Mouse (Mus musculus) hindbrain, embryonic 13.5 days (tissue): Measurements from ENCODE around the gene Camk2g. TPM values are rescaled to one million over a fixed set of nuclear protein-coding genes. Genes with fewer than 3 reads are reported as not detected.

Source experiments
- ATAC-seq: fragments of 200-750 bp; cut with Nextera tagmentation; 2 replicates; pipeline ENCODE4 v1.8.0; 2017; ENCODE audit warnings: moderate TSS enrichment; ENCODE audit not compliant: low FRiP score
- H3K27ac ChIP-seq: fragments of 300-500 bp; sonication (generic); 2 replicates; pipeline ENCODE4 v1.5.1; 2015; ENCODE audit warnings: inconsistent platforms, mild to moderate bottlenecking, moderate library complexity
- H3K27me3 ChIP-seq: fragments of 300-500 bp; sonication (generic); 2 replicates; pipeline ENCODE4 v1.6.1; 2015; ENCODE audit warnings: mild to moderate bottlenecking, inconsistent platforms
- H3K36me3 ChIP-seq: fragments of 300-500 bp; sonication (generic); 2 replicates; pipeline ENCODE4 v1.6.1; 2015; ENCODE audit warnings: mild to moderate bottlenecking, inconsistent platforms
- H3K4me1 ChIP-seq: fragments of 300-500 bp; sonication (generic); replicated peaks from 2 replicates; pipeline ENCODE4 v1.6.1; 2015; ENCODE audit warnings: inconsistent platforms
- H3K4me2 ChIP-seq: fragments of 300-500 bp; sonication (generic); 2 replicates; pipeline ENCODE4 v1.6.1; 2015; ENCODE audit warnings: inconsistent platforms, mild to moderate bottlenecking, moderate library complexity
- H3K4me3 ChIP-seq: fragments of 300-500 bp; sonication (generic); 2 replicates; pipeline ENCODE4 v1.5.1; 2015; ENCODE audit warnings: mild to moderate bottlenecking, inconsistent platforms
- H3K9ac ChIP-seq: fragments of 300-500 bp; sonication (generic); 2 replicates; pipeline ENCODE4 v1.6.1; 2015; ENCODE audit warnings: mild to moderate bottlenecking, inconsistent platforms
- H3K9me3 ChIP-seq: fragments of 300-500 bp; sonication (generic); 2 replicates; pipeline ENCODE4 v1.6.1; 2016; ENCODE audit warnings: inconsistent platforms
- WGBS: fragments of 180-500 bp; shearing (Covaris S2); methylation state at CpG from one replicate; pipeline ENCODE4 v1.1.7; 2015; 5-methylcytosine and 5-hydroxymethylcytosine counted together
- polyA plus RNA-seq: library from polyadenylated mRNA; unstranded; fragments of >200 nt; fragmentation: Nextera tagmentation; extraction: Ambion mirVana; gene quantifications from 2 replicates; pipeline ENCODE4 v1.2.1, GENCODE M21; 2015

Camk2g gene
- polyA plus RNA-seq, 1 experiment from 2014 or later, result 116 TPM

DNA sequence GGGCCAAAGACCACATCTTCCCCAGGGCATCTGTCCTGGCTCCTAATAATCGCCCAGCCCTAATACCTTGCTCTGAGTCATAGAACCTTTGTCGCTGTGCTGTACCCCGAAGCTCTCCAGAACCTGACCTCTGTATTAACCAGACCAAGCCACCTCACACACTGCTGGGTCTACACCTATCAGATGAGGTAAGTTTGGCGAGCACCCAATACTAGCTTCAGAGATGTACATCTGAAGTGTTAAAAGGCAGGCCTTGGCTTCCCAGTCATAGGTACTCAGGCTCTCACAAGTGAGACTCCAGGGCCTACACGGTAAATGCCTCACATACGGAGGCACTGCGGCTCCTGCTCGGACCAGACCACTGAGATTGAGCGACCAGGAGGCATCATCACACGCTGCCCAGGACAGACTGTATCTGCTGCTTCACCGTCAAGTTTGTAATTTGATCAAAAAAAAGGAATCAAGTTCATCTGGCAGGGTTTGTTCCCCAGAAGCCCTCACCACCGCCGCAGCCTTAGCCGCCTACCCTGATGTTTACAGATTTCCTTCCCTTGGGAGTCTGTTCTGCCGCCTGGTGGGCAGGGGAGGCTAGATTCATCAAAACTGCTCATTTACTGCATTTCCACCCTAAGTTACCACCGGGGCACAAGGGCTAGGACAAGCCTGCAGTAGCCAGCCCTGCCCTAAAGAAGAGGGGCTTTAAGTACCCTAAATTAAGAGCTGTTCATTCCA is 2.2 kb downstream of the Camk2g start:
- WGBS, result 74% methylated on average over 16 of the region's 16 CpGs
- Histone ChIP-seq H3K9ac (peak overlapping the region; percentile 88; the same call in 1 of the 2 replicates), H3K27ac (no peak overlapping the region), H3K4me2 (peak overlapping the region; percentile 74), H3K36me3 (peaks cover 43% of the 10 kb centered on the region), H3K4me1 (peaks cover 66% of the 10 kb centered on the region), H3K4me3 (peak overlapping the region; percentile 84; the same call in 1 of the 2 replicates), H3K9me3 (no peaks in the 10 kb centered on the region), H3K27me3 (no peaks in the 10 kb centered on the region)
- no peak for ATAC-seq

- Histone ChIP-seq H3K4me2 (no peak overlapping the region), H3K4me1 (peaks cover 66% of the 10 kb centered on the region)
- WGBS, result 94% methylated on average over 6 of the region's 6 CpGs
These were observed 2.9 kb downstream of the Camk2g start for GRCm38 (mm10) chr14:20790996-20791395.

DNA sequence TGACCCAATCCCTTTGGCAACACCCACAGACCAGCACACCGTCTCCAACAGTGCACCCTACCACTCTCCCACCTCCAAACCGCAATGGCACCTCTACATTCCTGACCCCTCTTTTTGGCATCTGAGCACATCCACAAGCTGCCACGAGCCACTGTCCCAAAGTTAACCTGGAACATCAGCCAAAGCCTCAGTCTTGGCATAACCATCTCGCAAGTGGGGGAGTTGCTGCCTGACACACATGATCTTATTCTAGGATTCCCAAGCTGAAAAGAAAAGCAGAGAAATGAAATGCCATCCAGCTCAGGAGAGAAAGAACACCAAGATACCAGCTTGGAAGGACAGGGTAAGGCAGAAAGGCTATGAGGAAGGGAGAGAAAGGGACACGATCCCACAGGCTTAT is 3.4 kb downstream of the Camk2g start:
- ATAC-seq, result no peak
- peaks cover 63% of the 10 kb centered on the region for H3K4me1 ChIP-seq
- no peak overlapping the region for H3K27ac ChIP-seq
- no peaks in the 10 kb centered on the region for H3K9me3 ChIP-seq
- H3K9ac ChIP-seq, result peak overlapping the region; percentile 16; the same call in 1 of the 2 replicates
- 94% methylated on average over 5 of the region's 5 CpGs for WGBS
- H3K4me2 ChIP-seq, result no peak overlapping the region
- H3K27me3 ChIP-seq, result no peaks in the 10 kb centered on the region
- peaks cover 52% of the 10 kb centered on the region for H3K36me3 ChIP-seq
- no peak overlapping the region for H3K4me3 ChIP-seq

More at GRCm38 (mm10) chr14:20790996-20791395, 2.9 kb downstream of the Camk2g start:
- Histone ChIP-seq H3K27ac (no peak overlapping the region), H3K36me3 (peaks cover 47% of the 10 kb centered on the region), H3K9me3 (no peaks in the 10 kb centered on the region), H3K9ac (peak overlapping the region; percentile 16; the same call in 1 of the 2 replicates), H3K27me3 (no peaks in the 10 kb centered on the region), H3K4me3 (no peak overlapping the region)
- ATAC-seq, result no peak

GRCm38 (mm10) chr14:20789593-20789992 is 4.3 kb downstream of the Camk2g start:
- Histone ChIP-seq H3K4me1 (peaks cover 57% of the 10 kb centered on the region), H3K9me3 (no peaks in the 10 kb centered on the region), H3K36me3 (peaks cover 61% of the 10 kb centered on the region), H3K4me3 (no peak overlapping the region), H3K4me2 (no peak overlapping the region), H3K27me3 (no peaks in the 10 kb centered on the region), H3K9ac (no peak overlapping the region), H3K27ac (no peak overlapping the region)
- 92% methylated on average over 4 of the region's 4 CpGs for WGBS
- ATAC-seq, result no peak

DNA sequence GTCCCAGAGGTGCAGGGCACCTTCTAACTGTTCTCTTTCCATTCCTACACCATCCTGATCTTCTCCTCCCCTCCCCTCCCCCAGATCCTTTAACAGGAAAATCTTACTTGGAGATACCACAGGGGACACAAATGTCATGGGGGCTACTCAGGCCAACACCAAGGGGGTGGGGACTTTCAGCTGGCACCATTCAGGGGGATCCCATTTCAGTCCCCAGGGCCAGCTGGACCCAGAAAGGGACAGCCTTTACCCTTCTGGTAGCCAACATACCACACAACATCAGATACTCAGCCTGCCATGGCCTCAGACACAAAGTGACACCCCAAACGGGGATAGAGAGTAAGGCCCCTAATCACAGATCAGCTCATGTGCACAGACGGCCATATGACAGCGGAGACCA is 5.7 kb downstream of the Camk2g start:
- ATAC-seq, result no peak
- Histone ChIP-seq H3K9me3 (no peaks in the 10 kb centered on the region), H3K27ac (no peak overlapping the region), H3K27me3 (no peaks in the 10 kb centered on the region), H3K4me2 (no peak overlapping the region), H3K9ac (0 out of 2 replicates have a peak overlapping the region, but pooled peaks have one; percentile 3), H3K36me3 (peaks cover 75% of the 10 kb centered on the region), H3K4me1 (peaks cover 52% of the 10 kb centered on the region), H3K4me3 (no peak overlapping the region)
- 85% methylated on average over 3 of the region's 3 CpGs for WGBS

DNA sequence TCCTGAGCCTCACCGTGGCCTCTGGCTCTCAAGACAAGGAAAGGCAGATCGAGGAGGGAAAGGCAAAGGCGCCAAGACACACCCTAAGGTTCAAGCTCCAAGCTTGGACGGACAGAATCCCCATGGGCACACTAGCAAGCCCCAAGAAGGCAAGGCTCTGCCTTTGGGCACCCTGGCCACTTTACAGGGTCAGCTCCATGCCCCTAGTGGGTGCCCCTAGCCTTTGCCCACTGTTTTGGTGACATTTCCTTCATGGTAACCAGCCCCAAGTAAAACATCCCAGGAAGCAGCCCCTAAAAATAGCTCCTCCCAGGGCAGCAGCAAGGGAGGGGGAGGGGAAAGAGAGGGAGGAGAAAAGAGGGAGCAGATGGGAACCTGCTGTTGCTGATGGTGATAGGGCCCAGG is 7.3 kb downstream of the Camk2g start:
- WGBS, result 84% methylated on average over 4 of the region's 4 CpGs
- Histone ChIP-seq H3K9ac (peak overlapping the region; percentile 19; the same call in 1 of the 2 replicates), H3K4me3 (no peak overlapping the region), H3K27ac (no peak overlapping the region), H3K27me3 (no peaks in the 10 kb centered on the region), H3K4me1 (peaks cover 37% of the 10 kb centered on the region), H3K36me3 (peaks cover 90% of the 10 kb centered on the region), H3K4me2 (no peak overlapping the region), H3K9me3 (no peaks in the 10 kb centered on the region)
- ATAC-seq, result no peak

- no peaks in the 10 kb centered on the region for H3K27me3 ChIP-seq
- H3K4me1 ChIP-seq, result peaks cover 33% of the 10 kb centered on the region
- no peak overlapping the region for H3K4me3 ChIP-seq
- H3K36me3 ChIP-seq, result peaks cover 90% of the 10 kb centered on the region
- no peak overlapping the region for H3K4me2 ChIP-seq
- WGBS, result 94% methylated on average over 5 of the region's 5 CpGs
- H3K9me3 ChIP-seq, result no peaks in the 10 kb centered on the region
- no peak overlapping the region for H3K27ac ChIP-seq
- no peak overlapping the region for H3K9ac ChIP-seq
- no peak for ATAC-seq
These were observed 7.9 kb downstream of the Camk2g start for GRCm38 (mm10) chr14:20786020-20786419.

GRCm38 (mm10) chr14:20785231-20785630 is 8.7 kb downstream of the Camk2g start:
- Histone ChIP-seq H3K27me3 (no peaks in the 10 kb centered on the region), H3K36me3 (peaks cover 88% of the 10 kb centered on the region), H3K4me1 (peaks cover 28% of the 10 kb centered on the region), H3K4me2 (no peak overlapping the region), H3K9me3 (no peaks in the 10 kb centered on the region), H3K27ac (no peak overlapping the region), H3K9ac (no peak overlapping the region), H3K4me3 (no peak overlapping the region)
- ATAC-seq, result no peak
- 95% methylated on average over 1 of the region's 1 CpGs for WGBS

DNA sequence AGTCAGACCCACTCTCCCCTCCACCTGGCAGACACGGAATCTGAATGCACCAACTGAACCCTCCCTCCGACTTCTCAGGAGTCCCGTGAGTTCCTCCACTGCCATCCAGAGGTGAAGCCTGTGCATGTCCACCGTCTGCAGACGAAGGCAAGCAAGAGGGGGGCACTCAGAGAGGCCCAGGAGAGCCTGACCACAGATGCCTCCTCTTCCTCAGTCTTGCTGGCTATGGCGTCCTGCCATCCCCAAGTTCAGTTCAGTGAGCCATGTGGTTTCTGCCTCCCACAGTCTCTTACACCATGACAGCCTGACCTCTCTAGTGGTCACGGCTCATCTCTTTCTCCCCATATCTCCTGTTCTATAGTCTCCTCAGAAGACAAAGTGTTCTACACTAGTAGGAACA is 9.2 kb downstream of the Camk2g start:
- no peak overlapping the region for H3K4me2 ChIP-seq
- H3K9ac ChIP-seq, result no peak overlapping the region
- WGBS, result 88% methylated on average over 7 of the region's 7 CpGs
- peaks cover 26% of the 10 kb centered on the region for H3K4me1 ChIP-seq
- no peaks in the 10 kb centered on the region for H3K9me3 ChIP-seq
- no peak overlapping the region for H3K27ac ChIP-seq
- ATAC-seq, result no peak
- H3K27me3 ChIP-seq, result no peaks in the 10 kb centered on the region
- H3K36me3 ChIP-seq, result peaks cover 83% of the 10 kb centered on the region
- no peak overlapping the region for H3K4me3 ChIP-seq

- peaks cover 24% of the 10 kb centered on the region for H3K4me1 ChIP-seq
- H3K4me3 ChIP-seq, result no peak overlapping the region
- H3K27me3 ChIP-seq, result no peaks in the 10 kb centered on the region
- H3K36me3 ChIP-seq, result peaks cover 77% of the 10 kb centered on the region
- H3K9ac ChIP-seq, result no peak overlapping the region
- WGBS, result 92% methylated on average over 6 of the region's 6 CpGs
- H3K4me2 ChIP-seq, result no peak overlapping the region
- no peaks in the 10 kb centered on the region for H3K9me3 ChIP-seq
- ATAC-seq, result no peak
- no peak overlapping the region for H3K27ac ChIP-seq
These were observed 10.4 kb downstream of the Camk2g start for GRCm38 (mm10) chr14:20783526-20783925.

- Histone ChIP-seq H3K27me3 (no peaks in the 10 kb centered on the region), H3K4me3 (no peak overlapping the region), H3K36me3 (peaks cover 77% of the 10 kb centered on the region), H3K27ac (no peak overlapping the region), H3K9ac (no peak overlapping the region), H3K4me1 (peaks cover 24% of the 10 kb centered on the region), H3K4me2 (no peak overlapping the region), H3K9me3 (no peaks in the 10 kb centered on the region)
- WGBS, result 93% methylated on average over 7 of the region's 7 CpGs
- ATAC-seq, result no peak
These were observed 11.0 kb downstream of the Camk2g start for GRCm38 (mm10) chr14:20782860-20783259.

- H3K36me3 ChIP-seq, result peaks cover 67% of the 10 kb centered on the region
- no peaks in the 10 kb centered on the region for H3K9me3 ChIP-seq
- H3K27ac ChIP-seq, result no peak overlapping the region
- 94% methylated on average over 8 of the region's 8 CpGs for WGBS
- H3K4me2 ChIP-seq, result no peak overlapping the region
- ATAC-seq, result no peak
- H3K9ac ChIP-seq, result no peak overlapping the region
- peaks cover 12% of the 10 kb centered on the region; the same call in 1 of the 2 replicates for H3K4me1 ChIP-seq
- H3K27me3 ChIP-seq, result no peaks in the 10 kb centered on the region
- no peak overlapping the region for H3K4me3 ChIP-seq
These were observed 13.7 kb downstream of the Camk2g start for GRCm38 (mm10) chr14:20780217-20780616.

GRCm38 (mm10) chr14:20778496-20778895 is 15.4 kb downstream of the Camk2g start:
- peak; percentile 32; the same call in 1 of the 2 replicates for ATAC-seq
- H3K36me3 ChIP-seq, result peaks cover 51% of the 10 kb centered on the region
- H3K4me2 ChIP-seq, result no peak overlapping the region
- 67% methylated on average over 8 of the region's 8 CpGs for WGBS
- H3K27ac ChIP-seq, result peak overlapping the region; percentile 56; the same call in 1 of the 2 replicates
- peaks cover 24% of the 10 kb centered on the region for H3K4me1 ChIP-seq
- no peak overlapping the region for H3K4me3 ChIP-seq
- no peaks in the 10 kb centered on the region for H3K9me3 ChIP-seq
- no peak overlapping the region for H3K9ac ChIP-seq
- no peaks in the 10 kb centered on the region for H3K27me3 ChIP-seq
